Mouse (Mus musculus): ENCODE results near the gene Klhl30. TPM values are rescaled to one million over a fixed set of nuclear protein-coding genes. Genes with fewer than 3 reads are reported as not detected.

The Klhl30 gene
- polyA plus RNA-seq, 1 experiment from 2014 or later = 0.11 TPM

GRCm38 (mm10) chr1:91405406-91406169 lies 54.8 kb downstream of the Klhl30 start:
- H3K27me3 ChIP-seq = peaks cover 14% of the 10 kb centered on the region
- H3K4me3 ChIP-seq = no peak overlapping the region
- H3K4me2 ChIP-seq (replicated peaks) = no peak overlapping the region
- H3K9me3 ChIP-seq = no peaks in the 10 kb centered on the region
- peaks cover 3% of the 10 kb centered on the region; the same call in 1 of the 2 replicates for H3K4me1 ChIP-seq
- no peak overlapping the region for H3K27ac ChIP-seq (replicated peaks)
- WGBS = 68% methylated on average over 23 of the region's 23 CpGs
- H3K9ac ChIP-seq (replicated peaks) = no peak overlapping the region
- ATAC-seq (ENCODE audit: low FRiP score, low read depth) = no peak
- no peaks in the 10 kb centered on the region for H3K36me3 ChIP-seq

GRCm38 (mm10) chr1:91407819-91408218 lies 57.0 kb downstream of the Klhl30 start:
- no peak overlapping the region for H3K9ac ChIP-seq (replicated peaks)
- no peak for ATAC-seq (ENCODE audit: low FRiP score, low read depth)
- no peak overlapping the region for H3K4me3 ChIP-seq
- H3K36me3 ChIP-seq = no peaks in the 10 kb centered on the region
- H3K4me1 ChIP-seq = peaks cover 22% of the 10 kb centered on the region
- H3K27me3 ChIP-seq = peaks cover 10% of the 10 kb centered on the region
- no peak overlapping the region for H3K4me2 ChIP-seq (replicated peaks)
- no peaks in the 10 kb centered on the region for H3K9me3 ChIP-seq
- no peak overlapping the region for H3K27ac ChIP-seq (replicated peaks)
- 88% methylated on average over 4 of the region's 4 CpGs for WGBS

DNA sequence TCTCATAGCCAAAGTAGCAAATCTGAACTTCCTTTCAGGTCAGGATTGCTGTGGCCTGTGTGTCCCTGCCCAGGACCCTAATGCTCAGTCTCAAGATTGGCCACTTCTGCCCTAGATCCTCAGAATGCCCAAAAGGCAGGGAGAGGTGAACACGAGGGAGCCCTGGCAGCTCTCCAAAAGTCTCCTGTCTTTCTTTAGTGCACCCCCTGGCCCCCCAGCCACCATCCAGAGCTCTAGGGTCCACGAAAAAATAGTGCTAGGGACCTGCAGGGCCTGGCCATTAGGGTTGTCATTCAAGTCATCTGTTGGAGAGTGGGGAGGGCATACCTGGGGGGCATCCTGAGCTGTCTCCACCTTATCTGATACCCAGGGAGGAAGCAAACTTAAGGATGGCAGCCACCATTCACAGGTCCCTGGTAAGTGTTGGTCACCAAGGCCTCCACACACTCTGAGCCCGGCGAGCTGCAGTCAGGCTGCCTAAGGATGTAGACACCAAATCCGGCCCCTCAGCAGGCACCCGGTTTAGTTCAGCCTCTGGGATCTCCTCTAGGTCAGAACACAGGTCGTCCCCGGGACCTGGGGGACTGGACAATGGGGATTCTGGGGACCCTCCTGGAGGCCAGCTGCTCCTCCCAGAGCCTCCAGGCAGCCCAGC lies 60.9 kb downstream of the Klhl30 start:
- Histone ChIP-seq H3K9me3 (no peaks in the 10 kb centered on the region), H3K4me2 (replicated peaks) (peak overlapping the region; percentile 88), H3K4me1 (peaks cover 47% of the 10 kb centered on the region), H3K27ac (replicated peaks) (peak overlapping the region; percentile 99), H3K9ac (replicated peaks) (peak overlapping the region; percentile 93), H3K36me3 (no peaks in the 10 kb centered on the region), H3K27me3 (no peaks in the 10 kb centered on the region), H3K4me3 (peak overlapping the region; percentile 82)
- no peak for ATAC-seq (ENCODE audit: low FRiP score, low read depth)
- WGBS = 49% methylated on average over 8 of the region's 8 CpGs

Other genes starting within 250 kb of the Klhl30 start
- gene Rbm44, start 205.9 kb upstream of the Klhl30 start, polyA plus RNA-seq (2016; fragmentation: Nextera tagmentation; extraction: Ambion mirVana) = 0.26 and 0.84 TPM in 2 replicates
- gene Ramp1, start 171.2 kb upstream of the Klhl30 start, polyA plus RNA-seq (2016; fragmentation: Nextera tagmentation; extraction: Ambion mirVana) = 0.31 and 0.80 TPM in 2 replicates
- gene Ube2f, start 100.7 kb upstream of the Klhl30 start, polyA plus RNA-seq (2016; fragmentation: Nextera tagmentation; extraction: Ambion mirVana) = 73.0 and 80.6 TPM in 2 replicates
- 11.6 and 12.1 TPM in 2 replicates for gene Scly, start 52.7 kb upstream of the Klhl30 start, polyA plus RNA-seq (2016; fragmentation: Nextera tagmentation; extraction: Ambion mirVana)
- gene Espnl, start 28.9 kb upstream of the Klhl30 start, polyA plus RNA-seq (2016; fragmentation: Nextera tagmentation; extraction: Ambion mirVana) = 0.08 and 0.09 TPM in 2 replicates
- gene Erfe, start 15.4 kb downstream of the Klhl30 start, polyA plus RNA-seq (2016; fragmentation: Nextera tagmentation; extraction: Ambion mirVana) = 0.48 and 0.59 TPM in 2 replicates
- 153 and 155 TPM in 2 replicates for gene Ilkap, start 47.8 kb downstream of the Klhl30 start, polyA plus RNA-seq (2016; fragmentation: Nextera tagmentation; extraction: Ambion mirVana)
- 432 and 455 TPM in 2 replicates for gene Hes6, start 63.0 kb downstream of the Klhl30 start, polyA plus RNA-seq (2016; fragmentation: Nextera tagmentation; extraction: Ambion mirVana)
- 3.2 TPM in 2 replicates for gene Per2, start 108.3 kb downstream of the Klhl30 start, polyA plus RNA-seq (2016; fragmentation: Nextera tagmentation; extraction: Ambion mirVana)
- gene Traf3ip1, start 143.6 kb downstream of the Klhl30 start, polyA plus RNA-seq (2016; fragmentation: Nextera tagmentation; extraction: Ambion mirVana) = 12.1 and 12.6 TPM in 2 replicates
- 13.2 and 14.5 TPM in 2 replicates for gene Asb1, start 189.5 kb downstream of the Klhl30 start, polyA plus RNA-seq (2016; fragmentation: Nextera tagmentation; extraction: Ambion mirVana)

Data from midbrain, embryonic 12.5 days (tissue).